Mouse (Mus musculus) gonadal fat pad, adult 2 months (tissue): Measurements from ENCODE around the gene Frem2. TPM values are rescaled to one million over a fixed set of nuclear protein-coding genes. Genes with fewer than 3 reads are reported as not detected.
A peak's percentile ranks its signal among the peaks of the same experiment; 100 is the strongest.

Experiments used
- DNase-seq: peaks from one replicate; pipeline ENCODE4 v3.0.0-alpha.2; 2012; ENCODE audit warnings: low read depth
- polyA plus RNA-seq: library from polyadenylated mRNA; depleted of rRNA; stranded (reverse); fragments of >200 nt; gene quantifications from 2 replicates; pipeline ENCODE4 v1.2.3, GENCODE M21; 2012

Frem2 gene
- polyA plus RNA-seq, 1 experiment: 3.0 TPM

DNA sequence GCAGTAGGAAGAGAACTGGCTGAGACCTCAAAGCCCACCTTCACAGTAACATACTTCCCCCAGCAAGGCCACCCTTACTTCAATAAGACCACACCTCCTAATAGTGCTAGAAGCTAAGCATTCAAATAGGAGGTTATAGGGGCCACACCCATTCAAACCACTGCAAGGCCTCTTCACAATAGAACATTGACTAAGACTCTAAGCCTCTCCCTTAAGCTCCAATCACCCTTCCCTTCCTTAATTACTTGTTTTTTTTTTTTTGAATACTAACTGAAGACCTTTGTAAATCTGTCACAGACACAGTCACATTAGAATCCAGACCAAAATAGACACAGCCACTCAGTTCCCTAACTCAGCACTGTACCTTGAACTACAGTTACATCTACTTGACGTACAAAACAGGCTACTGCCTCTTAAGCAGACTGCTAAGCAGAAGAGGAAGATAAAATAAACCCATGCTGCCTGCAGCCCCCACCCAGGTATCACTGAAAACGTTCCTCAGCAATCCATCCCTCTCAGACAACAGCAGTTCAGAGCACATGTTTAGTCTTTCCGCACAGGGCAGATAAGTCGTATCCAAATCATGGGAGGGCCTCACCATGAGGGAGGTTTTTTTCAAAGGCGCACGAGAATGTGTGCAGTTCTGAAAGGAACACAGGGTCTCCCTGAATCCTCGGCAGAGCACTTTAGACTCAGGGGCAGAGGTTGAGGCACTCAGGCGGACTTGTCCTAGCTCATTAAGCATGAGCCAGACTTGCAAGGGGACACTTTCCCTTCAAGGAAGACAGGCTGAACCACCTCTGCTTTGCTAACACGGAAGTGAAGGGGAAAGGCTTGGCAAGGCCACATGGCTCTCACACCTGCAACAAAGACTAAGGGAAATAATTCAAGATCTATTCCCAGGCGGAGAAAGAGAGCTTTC lies 101.9 kb downstream of the Frem2 start:
- no peak for DNase-seq

- no peak for DNase-seq
Observed at GRCm38 (mm10) chr3:53552691-53553090, 104.5 kb downstream of the Frem2 start.

- DNase-seq: no peak
Observed at GRCm38 (mm10) chr3:53532091-53532490, 125.1 kb downstream of the Frem2 start.

- DNase-seq: no peak
Observed at GRCm38 (mm10) chr3:53530305-53530704, 126.8 kb downstream of the Frem2 start.

DNA sequence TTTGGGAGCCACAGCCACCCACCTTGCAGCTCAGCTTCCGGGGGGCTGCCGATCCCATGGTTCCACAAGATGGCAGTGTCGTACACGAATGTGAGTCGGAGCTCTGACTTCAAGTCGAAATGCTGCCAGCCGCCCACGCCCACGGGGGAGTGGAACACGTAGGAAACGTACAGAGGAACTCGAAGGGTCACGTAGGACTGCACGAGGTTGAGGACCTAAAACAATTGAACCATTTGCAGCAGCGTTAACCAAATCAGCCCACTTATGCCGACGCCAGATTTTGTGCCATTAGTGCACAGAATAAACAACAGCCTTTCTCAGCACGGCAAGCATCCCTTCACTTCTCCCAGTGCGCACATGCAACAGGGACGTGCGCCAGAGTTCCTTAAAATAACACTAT lies 131.4 kb downstream of the Frem2 start:
- DNase-seq: peak; percentile 13

- no peak for DNase-seq
Observed at GRCm38 (mm10) chr3:53522794-53523193, 134.4 kb downstream of the Frem2 start.

DNA sequence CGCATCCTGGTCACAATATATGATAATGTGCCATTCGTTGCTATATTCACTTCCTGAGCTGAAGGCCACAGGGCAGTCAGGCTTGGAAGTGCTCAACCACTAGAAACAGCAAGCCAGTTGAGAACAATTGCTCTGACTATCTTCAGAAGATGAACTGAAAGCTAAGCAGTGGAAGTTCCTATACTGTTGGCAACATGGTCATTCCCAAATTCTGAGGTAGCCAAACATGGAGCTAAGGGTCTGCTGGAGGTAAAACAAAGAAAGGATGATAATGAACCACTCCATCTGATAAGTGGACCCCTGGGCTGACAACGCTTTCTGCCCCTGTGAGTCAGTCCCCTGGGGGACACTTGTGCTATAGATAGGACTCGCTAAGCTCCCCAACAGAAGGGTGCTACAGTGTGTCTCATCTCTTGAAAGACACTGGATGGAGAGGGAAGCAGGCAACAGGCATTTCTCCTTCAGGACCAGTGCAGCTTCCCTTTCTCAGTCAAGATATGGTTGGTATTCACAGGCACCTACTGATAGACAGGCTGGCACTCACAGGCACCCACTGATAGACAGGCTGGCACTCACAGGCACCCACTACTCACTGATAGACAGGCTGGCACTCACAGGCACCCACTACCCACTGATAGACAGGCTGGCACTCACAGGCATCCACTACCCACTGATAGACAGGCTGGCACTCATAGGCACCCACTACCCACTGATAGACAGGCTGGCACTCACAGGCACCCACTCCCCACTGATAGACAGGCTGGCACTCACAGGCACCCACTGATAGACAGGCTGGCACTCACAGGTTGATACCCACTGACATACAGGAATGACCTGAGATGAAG lies 142.7 kb downstream of the Frem2 start:
- no peak for DNase-seq

DNA sequence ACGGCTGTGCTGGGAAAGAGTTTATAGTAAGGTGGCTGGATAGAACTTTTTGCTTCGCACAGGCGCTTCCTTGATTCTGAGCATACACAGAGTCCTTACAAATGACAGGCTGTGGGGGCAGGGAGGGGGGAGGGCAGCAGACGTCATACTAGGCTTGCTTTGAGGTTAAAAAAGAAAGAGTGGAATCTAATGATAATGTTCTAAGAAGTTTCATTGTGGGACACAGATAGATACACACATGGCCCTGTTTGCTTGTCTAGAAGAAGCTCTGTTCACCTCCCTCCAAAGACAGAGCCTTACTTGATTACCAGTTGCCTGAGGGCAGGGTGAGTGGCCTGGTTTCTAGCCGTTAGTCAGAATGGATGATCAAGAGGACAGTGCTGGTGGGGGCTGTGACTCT lies 144.1 kb downstream of the Frem2 start:
- no peak for DNase-seq

DNA sequence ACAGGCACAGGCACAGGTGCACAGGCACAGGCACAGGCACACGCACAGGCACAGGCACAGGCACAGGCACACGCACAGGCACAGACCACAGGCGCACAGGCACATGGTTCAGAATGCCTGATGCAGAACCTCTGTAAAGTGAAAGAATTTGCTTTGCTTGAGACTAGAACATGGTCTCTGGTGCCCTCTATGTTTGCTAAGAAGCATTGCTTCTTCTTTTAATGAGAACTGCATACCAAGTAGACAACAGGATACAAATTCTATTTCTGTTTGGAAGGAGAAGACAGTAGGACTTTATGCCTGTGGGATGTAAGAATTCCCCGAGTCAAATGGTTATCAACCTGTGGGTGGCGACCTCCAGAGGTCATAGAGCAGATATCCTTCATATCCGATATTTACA lies 154.7 kb downstream of the Frem2 start:
- no peak for DNase-seq

GRCm38 (mm10) chr3:53498351-53498905 lies 158.7 kb downstream of the Frem2 start:
- DNase-seq: no peak

GRCm38 (mm10) chr3:53488353-53488752 lies 168.8 kb downstream of the Frem2 start, which contains the start of gene Stoml3:
Gene Stoml3 (plus strand): TSS chr3:53488653.
- DNase-seq: no peak

- no peak for DNase-seq
Observed at GRCm38 (mm10) chr3:53486996-53487576, 170.1 kb downstream of the Frem2 start.

DNA sequence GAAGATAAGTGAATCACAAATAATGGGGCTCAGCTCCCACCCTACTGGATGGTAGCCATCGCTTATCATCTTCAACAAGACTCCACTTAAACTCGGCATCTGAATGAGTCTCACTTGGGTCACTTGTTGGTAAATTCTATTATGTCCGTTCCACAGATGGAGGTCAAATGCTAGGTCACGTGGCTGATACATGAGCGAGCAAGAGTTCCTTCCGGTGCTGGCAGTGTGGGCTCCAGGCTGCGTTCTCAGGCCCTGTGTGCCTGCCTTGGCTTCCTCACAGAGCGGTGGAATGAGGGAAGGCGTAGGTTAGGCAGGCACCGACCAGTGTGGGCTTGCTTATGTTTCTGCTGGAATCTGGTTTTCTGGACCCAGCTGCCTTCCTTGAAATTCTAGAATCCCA lies 170.6 kb downstream of the Frem2 start:
- DNase-seq: no peak

DNA sequence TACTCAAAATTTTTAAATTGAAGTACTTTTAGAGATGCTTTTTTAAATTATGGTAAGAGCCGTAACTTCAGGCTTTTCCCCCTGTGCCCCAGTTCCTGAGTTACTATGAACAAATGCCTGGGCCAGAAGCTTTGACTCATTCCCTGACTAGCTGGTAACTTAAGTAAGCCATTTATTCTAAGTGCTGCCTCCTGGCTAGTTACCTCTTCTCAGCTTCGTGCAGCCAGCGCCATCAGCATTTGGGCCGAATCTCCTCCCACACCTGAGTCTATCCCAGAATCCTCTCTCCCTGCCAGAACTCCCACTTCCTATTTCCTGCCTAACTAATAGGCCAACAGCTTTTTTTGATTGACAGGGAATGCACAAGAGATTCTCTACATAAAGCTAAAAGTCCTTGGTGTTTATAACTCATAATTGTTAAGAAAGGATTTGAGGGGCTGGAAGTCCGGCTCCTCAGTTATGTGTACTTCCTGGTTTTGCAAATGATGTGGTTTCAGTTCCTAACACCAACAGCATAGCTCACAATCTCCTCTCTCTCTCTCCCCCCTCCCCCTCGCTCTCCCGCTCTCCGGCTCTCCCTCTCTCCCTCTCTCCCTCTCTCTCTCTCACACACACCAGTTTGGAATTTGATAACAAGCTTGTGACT lies 173.6 kb downstream of the Frem2 start:
- DNase-seq: no peak

DNA sequence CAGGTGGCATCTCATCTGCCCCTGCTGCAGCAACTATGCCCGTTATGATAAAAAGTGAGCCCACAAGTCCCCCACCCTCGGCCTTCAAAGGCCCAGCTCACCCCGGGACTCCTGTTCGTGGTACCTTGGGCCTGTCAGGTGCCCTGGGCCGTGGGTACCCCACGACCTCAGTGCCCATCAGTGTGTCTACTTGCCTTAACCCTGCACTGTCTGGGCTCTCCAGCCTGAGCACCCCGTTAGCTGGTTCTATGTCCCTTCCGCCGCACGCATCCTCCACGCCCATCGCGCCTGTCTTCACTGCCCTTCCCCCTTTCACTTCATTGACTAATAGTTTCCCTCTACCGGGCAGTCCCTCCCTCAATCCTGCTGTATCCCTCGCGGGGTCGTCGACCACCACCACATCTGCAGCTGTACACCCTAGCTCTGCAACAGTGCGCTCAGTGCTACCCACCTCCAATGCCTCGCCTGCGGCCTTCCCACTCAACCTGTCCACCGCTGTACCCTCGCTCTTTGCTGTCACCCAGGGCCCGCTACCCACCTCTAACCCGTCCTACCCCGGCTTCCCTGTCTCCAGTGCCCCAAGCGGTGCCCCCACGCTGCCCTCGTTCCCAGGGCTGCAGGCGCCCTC lies 178.6 kb downstream of the Frem2 start:
- no peak for DNase-seq

DNA sequence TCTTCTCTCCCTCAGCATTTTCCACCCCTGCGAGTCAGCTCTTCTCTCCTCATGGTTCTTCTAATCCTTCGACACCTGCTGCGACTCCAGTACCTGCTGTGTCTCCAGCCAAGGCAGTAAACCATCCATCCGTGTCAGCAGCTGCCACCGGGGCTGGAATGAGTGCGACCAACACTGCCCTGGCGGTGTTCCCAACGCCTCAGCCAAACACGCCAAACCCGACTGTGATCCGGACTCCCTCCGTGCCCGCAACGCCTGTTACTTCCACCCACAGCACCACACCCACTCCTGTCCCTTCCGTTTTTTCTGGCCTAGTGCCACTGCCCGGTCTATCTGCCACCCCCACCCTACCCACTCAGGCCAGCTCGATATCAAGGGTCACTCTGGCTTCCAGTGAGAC lies 179.7 kb downstream of the Frem2 start:
- DNase-seq: no peak

GRCm38 (mm10) chr3:53475889-53476288 lies 181.3 kb downstream of the Frem2 start:
- DNase-seq: no peak

DNA sequence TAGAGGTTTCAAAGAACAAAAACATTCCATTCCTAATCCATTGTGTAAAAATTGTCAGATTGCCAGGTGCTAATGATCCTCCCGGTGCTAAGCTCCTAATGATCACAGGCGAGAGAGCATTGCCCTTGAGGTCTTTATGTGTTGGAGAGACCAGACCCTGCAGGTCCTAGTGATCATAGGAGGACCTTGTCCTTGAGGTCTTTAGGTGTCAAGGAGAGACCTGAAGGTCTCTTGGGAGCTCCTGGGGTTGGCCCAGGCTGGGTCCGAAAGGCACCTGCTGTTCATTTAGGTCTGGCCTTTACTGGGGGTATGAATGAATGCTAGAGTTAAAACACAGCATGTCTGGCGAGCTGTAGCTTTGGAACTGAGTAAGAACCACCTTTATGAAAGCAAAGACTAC lies 183.0 kb downstream of the Frem2 start:
- DNase-seq: no peak

GRCm38 (mm10) chr3:53472061-53472460 lies 185.1 kb downstream of the Frem2 start:
- no peak for DNase-seq

DNA sequence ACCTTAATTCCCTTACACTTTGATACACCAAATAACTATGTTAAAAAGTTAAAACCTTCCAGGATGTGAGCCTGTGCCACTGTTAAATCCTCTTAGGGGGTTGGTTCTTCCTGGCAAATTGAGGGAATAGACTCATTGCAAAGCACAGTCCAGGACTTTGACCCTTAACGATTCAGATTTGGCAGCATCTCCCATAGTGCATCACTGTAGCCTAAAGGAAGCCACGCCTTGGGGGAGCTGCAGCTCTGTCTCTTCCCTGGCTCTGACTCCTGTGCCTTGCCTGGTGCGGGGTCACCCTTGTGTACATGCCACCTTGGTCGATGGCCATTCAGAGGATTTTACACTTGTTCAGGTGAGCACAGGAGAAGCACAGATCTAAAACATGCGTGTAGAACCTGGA lies 187.5 kb downstream of the Frem2 start:
- DNase-seq: no peak

DNA sequence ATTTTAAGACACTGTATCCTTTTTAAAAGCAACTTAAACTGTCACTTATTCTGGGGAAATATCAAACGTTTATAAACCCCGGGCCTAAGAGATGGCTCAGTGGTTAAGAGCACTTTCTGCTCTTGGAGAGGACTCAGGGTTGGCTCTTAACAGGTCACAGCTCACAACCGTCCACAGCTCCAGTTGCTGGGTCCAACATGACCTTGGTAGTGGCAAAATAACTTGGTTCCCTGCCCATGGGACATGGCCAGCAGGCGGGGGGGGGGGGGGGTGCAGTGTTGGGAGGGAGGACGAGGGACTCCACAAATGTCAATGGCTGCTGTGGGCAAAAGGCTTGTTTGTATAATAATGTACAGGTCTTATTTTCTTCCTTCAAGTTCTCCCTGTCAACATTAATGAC lies 189.8 kb downstream of the Frem2 start:
- DNase-seq: no peak
